Mouse (Mus musculus): Measurements from ENCODE around the gene Nox3.
A peak's percentile ranks its signal among the peaks of the same experiment; 100 is the strongest.

Nox3 gene

GRCm38 (mm10) chr17:3696161-3696560, at the start of gene Nox3:
TSS of gene Nox3 (minus strand) at chr17:3696261.
- no peak for DNase-seq (ENCODE audit: low spot score in 2 of 2)

GRCm38 (mm10) chr17:3744402-3744801, 48.3 kb upstream of the Nox3 start:
- DNase-seq (ENCODE audit: low spot score in 2 of 2): no peak

- DNase-seq (ENCODE audit: low spot score in 2 of 2): no peak
Measured at GRCm38 (mm10) chr17:3736936-3737335, 40.9 kb upstream of the Nox3 start.

- no peak for DNase-seq (ENCODE audit: low spot score in 2 of 2)
Measured at GRCm38 (mm10) chr17:3734286-3734685, 38.2 kb upstream of the Nox3 start.

GRCm38 (mm10) chr17:3705350-3705930, 9.4 kb upstream of the Nox3 start:
- DNase-seq (ENCODE audit: low spot score in 2 of 2): no peak

- no peak for DNase-seq (ENCODE audit: low spot score in 2 of 2)
Measured at GRCm38 (mm10) chr17:3702320-3702719, 6.3 kb upstream of the Nox3 start.

GRCm38 (mm10) chr17:3692817-3693216, 3.2 kb downstream of the Nox3 start:
- no peak for DNase-seq (ENCODE audit: low spot score in 2 of 2)

GRCm38 (mm10) chr17:3690499-3691258, 5.4 kb downstream of the Nox3 start:
- no peak for DNase-seq (ENCODE audit: low spot score in 2 of 2)

- no peak for DNase-seq (ENCODE audit: low spot score in 2 of 2)
Measured at GRCm38 (mm10) chr17:3683662-3684061, 12.4 kb downstream of the Nox3 start.

- DNase-seq (ENCODE audit: low spot score in 2 of 2): no peak
Measured at GRCm38 (mm10) chr17:3669226-3669625, 26.8 kb downstream of the Nox3 start.

GRCm38 (mm10) chr17:3667287-3667686, 28.8 kb downstream of the Nox3 start:
- DNase-seq (ENCODE audit: low spot score in 2 of 2): no peak

GRCm38 (mm10) chr17:3665321-3665720, 30.7 kb downstream of the Nox3 start:
- no peak for DNase-seq (ENCODE audit: low spot score in 2 of 2)

GRCm38 (mm10) chr17:3659497-3659896, 36.6 kb downstream of the Nox3 start:
- DNase-seq (ENCODE audit: low spot score in 2 of 2): no peak

- no peak for DNase-seq (ENCODE audit: low spot score in 2 of 2)
Measured at GRCm38 (mm10) chr17:3650377-3650776, 45.7 kb downstream of the Nox3 start.

GRCm38 (mm10) chr17:3643582-3643981, 52.5 kb downstream of the Nox3 start:
- DNase-seq (ENCODE audit: low spot score in 2 of 2): no peak

- no peak for DNase-seq (ENCODE audit: low spot score in 2 of 2)
Measured at GRCm38 (mm10) chr17:3641456-3641855, 54.6 kb downstream of the Nox3 start.

- no peak for DNase-seq (ENCODE audit: low spot score in 2 of 2)
Measured at GRCm38 (mm10) chr17:3638757-3639156, 57.3 kb downstream of the Nox3 start.

- DNase-seq (ENCODE audit: low spot score in 2 of 2): no peak
Measured at GRCm38 (mm10) chr17:3632501-3632900, 63.6 kb downstream of the Nox3 start.

- DNase-seq (ENCODE audit: low spot score in 2 of 2): no peak
Measured at GRCm38 (mm10) chr17:3616329-3617216, 79.5 kb downstream of the Nox3 start.

GRCm38 (mm10) chr17:3615553-3615952, 80.5 kb downstream of the Nox3 start:
- no peak for DNase-seq (ENCODE audit: low spot score in 2 of 2)

- DNase-seq (ENCODE audit: low spot score in 2 of 2): no peak
Measured at GRCm38 (mm10) chr17:3611781-3612075, 84.3 kb downstream of the Nox3 start.

GRCm38 (mm10) chr17:3610928-3611780, 84.9 kb downstream of the Nox3 start:
- DNase-seq (ENCODE audit: low spot score in 2 of 2): peak in 1 of 2 experiments; percentile 11
